Mouse (Mus musculus) layer of hippocampus, adult 2 months (tissue): ENCODE results near the gene Slc22a12. TPM values are rescaled to one million over a fixed set of nuclear protein-coding genes. Genes with fewer than 3 reads are reported as not detected.

Experiments used
- DNase-seq, 2 experiments: peaks; one replicate each; pipeline ENCODE4 v3.0.0; 2022; ENCODE audit warnings: low spot score in 2 of 2
- H3K27ac ChIP-seq: fragments of 200-600 bp; 2 replicates; pipeline ENCODE4 v1.8.1; 2022
- H3K4me3 ChIP-seq: fragments of 200-600 bp; 2 replicates; pipeline ENCODE4 v1.8.1; 2022; ENCODE audit warnings: mild to moderate bottlenecking
- CTCF ChIP-seq: fragments of 200-600 bp; conservative IDR thresholded peaks from 2 replicates; pipeline ENCODE4 v1.8.1; 2022; ENCODE audit warnings: antibody characterized with exemption, mild to moderate bottlenecking, moderate library complexity
- total RNA-seq, 2 experiments: library from RNA; stranded (reverse); gene quantifications; 2 replicates each; pipeline ENCODE4 v1.2.3; 2021

Slc22a12 gene
- total RNA-seq, 2 experiments from 2014 or later = 0.20 to 0.37 TPM

DNA sequence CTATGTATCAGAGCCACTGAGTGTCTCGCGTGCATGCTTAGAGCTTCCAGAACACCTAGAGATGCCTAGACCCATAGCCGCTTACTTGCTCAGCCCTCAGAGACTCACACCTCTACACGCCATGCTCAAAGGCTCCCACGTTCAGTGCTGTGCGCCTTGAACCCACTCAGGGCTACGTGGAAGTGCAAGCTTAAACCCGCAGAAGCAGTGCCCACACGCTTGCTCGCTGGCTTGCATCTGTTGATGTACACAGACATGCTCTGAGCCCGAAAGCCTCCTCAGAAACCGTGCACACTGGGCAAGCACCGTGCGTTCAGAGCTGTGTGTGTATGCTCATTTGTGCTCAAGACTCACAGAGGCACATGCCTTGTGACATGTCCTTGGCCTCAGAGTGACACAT is 20.5 kb downstream of the Slc22a12 start:
- no peak for TF ChIP-seq CTCF
- DNase-seq = no peak
- H3K4me3 ChIP-seq = no peak overlapping the region
- peak overlapping the region; percentile 57; the same call in 1 of the 2 replicates for H3K27ac ChIP-seq

DNA sequence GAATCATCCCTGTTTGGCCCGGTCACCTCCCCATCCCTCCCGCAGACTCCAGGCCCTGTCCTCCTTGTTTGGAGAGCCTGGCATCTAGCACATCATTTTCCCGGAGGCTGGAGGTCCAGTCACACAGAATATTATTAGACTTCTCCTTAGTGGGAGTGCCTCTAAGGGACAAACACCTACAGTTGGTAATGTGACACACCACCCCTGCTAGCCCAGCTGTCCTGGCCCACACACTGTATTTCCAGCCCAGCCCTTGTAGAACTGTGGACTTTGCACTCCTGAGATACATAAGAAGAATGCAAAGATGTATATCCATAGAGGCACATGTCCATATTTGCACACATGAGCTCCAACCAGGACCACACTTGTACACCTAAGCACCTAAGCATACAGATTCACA is 21.2 kb downstream of the Slc22a12 start:
- no peak for TF ChIP-seq CTCF
- no peak overlapping the region for H3K27ac ChIP-seq
- DNase-seq = no peak
- no peak overlapping the region for H3K4me3 ChIP-seq

DNA sequence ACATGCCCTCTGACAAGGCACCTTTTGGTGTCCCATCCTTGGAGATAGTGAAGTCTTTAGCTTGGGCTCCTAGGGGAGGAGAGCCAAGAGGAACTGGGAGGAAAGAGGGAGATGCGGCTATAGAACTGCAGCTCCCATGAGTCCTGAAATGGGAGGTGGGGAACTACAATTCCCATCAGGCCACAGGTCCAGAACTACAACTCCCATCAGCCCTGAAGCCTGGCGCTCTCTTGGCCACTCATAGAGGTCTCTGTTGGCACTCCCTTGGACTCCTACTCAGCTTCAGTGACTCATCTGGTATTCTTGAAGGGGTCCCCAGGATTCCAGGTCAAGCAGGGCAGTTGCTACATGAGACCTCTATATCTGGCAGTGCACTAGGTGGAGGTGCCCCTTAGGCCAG is 23.3 kb downstream of the Slc22a12 start:
- peak; percentile 49 to 61 for DNase-seq
- Histone ChIP-seq H3K4me3 (no peak overlapping the region), H3K27ac (peak overlapping the region; percentile 80)
- no peak for TF ChIP-seq CTCF

DNA sequence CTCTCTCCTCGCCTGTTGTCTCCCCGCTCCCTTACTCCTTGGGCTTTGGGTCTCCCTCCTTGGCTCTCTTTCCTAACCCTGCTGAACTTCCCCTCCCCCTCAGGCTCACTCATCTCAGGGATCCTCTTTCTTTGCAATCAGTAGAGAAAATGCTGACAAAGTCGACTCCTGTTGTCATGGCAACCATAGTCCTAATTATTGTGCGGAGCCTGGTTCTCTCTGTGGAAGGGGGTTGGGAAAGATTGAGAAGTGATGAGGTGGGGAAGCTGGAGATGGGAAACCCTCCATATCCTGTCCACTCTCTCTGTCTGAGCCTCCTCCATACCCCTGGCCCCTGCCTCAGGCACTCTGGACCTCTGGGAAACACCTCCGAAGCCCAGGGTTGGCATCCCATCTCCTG is 24.2 kb downstream of the Slc22a12 start:
- H3K27ac ChIP-seq = peak overlapping the region; percentile 80
- TF ChIP-seq CTCF = no peak

DNA sequence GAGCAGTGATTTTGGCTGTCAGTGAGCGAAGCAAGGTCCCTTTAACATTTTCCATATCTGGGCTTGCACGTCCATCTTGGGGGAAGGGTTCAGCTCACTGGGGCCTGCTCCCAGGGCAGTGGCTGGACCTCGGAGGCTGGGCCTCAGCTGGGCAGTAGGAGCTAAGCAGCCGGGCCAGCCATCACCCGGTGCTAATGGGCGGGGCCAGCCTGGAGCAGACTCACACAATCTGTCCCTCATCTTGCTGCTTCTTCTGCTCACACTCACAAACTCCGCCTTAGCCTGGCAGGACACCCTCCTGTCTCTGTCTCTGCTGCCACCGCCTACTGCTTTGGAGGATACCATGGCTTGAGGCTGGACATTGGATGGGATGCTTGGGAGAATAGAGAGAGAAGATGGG is 26.7 kb downstream of the Slc22a12 start:
- peak overlapping the region; percentile 11; the same call in 1 of the 2 replicates for H3K27ac ChIP-seq
- no peak overlapping the region for H3K4me3 ChIP-seq
- TF ChIP-seq CTCF = no peak
- DNase-seq = no peak

More for the DNA sequence above, 24.2 kb downstream of the Slc22a12 start:
- no peak overlapping the region; the same call in 1 of the 2 replicates for H3K4me3 ChIP-seq
- DNase-seq = peak; percentile 56 to 81

DNA sequence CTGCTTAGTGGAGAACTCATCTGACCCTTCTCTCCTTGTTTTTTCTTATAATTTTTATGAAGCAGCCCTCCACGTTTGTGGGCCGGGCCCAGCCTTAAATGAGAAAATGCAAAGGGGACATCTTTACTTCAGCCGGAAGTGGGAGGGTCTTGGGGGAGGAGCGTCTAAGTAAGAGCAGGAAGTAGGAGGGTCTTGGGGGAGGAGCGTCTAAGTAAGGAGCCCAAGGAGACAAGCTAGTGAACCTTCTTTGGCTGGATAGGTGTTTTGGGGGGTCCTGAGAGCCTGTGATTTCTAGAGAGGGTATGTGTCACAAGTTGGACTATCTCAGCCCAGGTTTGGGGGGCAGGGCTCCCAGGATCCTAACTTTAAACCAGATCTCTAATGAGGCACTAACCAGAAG is 27.4 kb downstream of the Slc22a12 start:
- Histone ChIP-seq H3K27ac (no peak overlapping the region), H3K4me3 (no peak overlapping the region)
- DNase-seq = no peak
- no peak for TF ChIP-seq CTCF

DNA sequence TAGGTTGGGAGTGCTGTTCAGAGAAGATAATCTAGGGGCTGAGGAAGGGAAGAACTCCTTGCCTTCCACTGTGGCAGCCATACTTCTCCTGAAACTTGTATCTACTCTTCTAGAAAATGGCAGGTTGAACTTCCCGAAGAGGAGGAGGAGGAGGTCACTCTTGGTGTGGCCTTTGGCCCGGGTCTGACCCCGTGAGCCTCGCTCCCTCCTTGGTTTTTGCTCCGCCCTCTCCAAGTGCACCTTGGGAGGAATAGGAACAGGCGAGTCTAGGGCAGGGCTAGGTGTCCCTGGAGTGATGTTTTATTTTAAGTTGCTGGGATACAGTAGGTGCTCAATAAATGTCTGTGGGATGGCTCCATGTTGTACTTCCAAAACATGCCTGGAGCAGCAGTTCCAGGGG is 27.9 kb downstream of the Slc22a12 start:
- H3K4me3 ChIP-seq = no peak overlapping the region
- no peak for DNase-seq
- TF ChIP-seq CTCF = no peak
- no peak overlapping the region for H3K27ac ChIP-seq

DNA sequence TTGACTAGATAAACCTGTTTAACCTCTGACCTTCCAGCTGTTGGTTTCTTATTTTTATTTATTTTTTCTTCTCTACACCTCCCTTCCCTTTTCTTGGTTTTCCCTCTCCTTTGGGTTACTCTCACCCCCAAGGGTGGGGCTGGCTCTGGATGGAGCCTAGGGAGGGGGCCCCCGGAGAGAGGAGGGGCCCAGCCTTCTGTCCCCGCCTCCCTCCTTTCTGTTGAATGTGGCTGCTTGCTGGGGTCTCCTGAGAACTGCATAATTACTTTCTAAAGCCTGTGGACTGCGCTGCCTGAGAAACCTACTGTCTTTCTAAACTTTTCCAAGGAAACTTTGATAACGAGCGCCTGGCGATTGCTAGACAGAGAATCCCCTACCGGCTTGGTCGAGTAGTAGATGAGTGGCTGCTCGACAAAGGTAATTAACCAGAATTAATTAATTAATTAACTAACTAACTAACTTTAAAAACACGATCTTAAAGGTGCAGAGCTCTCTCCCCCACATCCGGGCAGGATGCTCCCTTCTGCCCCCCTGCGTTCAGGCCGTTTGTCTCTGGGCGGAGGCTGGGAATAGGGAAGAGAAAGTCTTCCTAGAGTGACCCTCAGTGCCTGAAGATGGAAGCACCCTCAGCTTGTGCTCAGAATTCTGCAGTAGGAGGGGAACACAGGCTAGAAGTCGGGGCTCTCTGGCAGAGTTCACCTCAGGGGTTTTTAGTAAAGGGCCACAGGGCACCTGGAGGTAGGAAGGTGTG is 29.3 kb downstream of the Slc22a12 start:
- TF ChIP-seq CTCF = peak; percentile 53
- no peak for DNase-seq
- Histone ChIP-seq H3K4me3 (no peak overlapping the region), H3K27ac (peak overlapping the region; percentile 57; the same call in 1 of the 2 replicates)

DNA sequence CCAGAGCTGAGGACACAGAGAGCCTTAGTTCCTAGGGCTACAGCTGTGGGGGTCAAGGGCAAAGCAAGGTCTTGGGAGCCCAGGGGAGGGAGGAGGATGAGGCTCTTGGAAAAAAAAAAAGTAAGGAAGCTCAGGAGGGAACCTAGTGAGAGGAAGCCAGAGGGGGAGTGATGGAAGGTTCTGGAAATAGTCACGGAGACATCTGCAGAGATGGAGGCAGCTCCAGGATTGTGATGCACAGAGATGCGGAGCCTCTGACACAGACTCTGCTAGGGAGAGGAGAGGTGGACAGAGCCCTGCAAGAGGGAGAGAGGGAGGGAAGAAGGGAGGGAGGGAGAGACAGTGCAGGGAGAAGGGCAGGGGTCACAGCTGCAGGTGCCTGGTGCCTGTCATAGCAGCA is 32.3 kb downstream of the Slc22a12 start:
- no peak for TF ChIP-seq CTCF
- peak overlapping the region; percentile 44; the same call in 1 of the 2 replicates for H3K27ac ChIP-seq
- DNase-seq = no peak
- no peak overlapping the region for H3K4me3 ChIP-seq

DNA sequence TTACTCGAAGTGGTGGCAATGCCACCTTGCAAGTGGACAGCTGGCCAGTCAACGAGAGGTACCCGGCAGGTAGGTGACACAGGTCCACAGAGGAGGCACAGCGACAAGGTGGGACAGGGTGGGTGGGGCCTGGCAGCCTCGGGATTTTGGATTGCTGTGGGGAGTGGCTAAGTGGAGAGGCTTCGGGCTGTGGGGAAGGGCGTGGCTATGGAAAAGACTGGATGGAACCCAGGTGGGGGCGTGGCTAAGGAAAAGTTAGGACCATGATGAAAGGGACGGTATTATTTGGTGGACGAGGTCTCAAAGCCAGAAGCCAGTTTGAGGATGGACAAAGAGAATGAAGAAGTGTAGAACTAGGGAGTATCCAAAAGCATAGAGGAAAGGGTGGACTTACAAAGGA is 33.0 kb downstream of the Slc22a12 start:
- no peak for TF ChIP-seq CTCF
- Histone ChIP-seq H3K4me3 (no peak overlapping the region), H3K27ac (peak overlapping the region; percentile 44; the same call in 1 of the 2 replicates)
- no peak for DNase-seq

DNA sequence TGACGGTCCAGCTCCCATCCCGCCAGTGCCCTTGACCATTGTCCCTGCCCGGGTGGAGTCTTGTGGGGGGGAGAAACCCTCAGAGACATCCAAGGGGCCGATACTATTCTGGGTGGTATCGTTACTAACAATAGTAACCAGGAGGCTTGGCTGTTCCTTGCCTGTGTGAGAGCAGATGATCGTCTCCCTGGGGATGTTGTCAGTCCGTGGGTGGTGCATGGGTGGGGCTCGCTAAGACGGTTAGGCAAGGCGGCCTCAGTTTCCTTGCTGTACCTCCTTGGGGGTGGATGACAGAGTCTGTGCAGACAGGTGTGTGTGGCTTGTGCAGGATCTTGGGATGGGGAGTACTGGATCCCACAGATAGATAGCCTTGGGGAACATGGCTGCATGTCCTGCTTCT is 35.4 kb downstream of the Slc22a12 start:
- TF ChIP-seq CTCF = no peak
- peak overlapping the region; percentile 74 for H3K27ac ChIP-seq
- no peak for DNase-seq
- H3K4me3 ChIP-seq = no peak overlapping the region

DNA sequence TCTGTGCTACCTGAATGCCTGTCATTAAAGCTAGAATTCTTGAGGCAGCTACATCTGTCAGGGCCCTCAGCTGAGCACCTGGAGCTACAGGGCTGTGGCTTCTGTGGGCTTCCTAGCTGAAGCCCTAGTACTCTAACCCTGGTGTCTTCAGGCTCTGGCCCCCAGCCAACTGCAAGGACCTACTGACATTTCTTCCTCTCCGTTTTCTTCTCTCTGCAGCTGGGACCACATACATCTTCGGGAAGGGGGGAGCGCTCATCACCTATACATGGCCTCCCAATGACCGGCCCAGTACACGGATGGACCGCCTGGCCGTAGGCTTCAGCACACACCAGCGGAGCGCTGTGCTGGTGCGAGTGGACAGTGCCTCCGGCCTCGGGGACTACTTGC is 38.2 kb downstream of the Slc22a12 start:
- no peak overlapping the region for H3K4me3 ChIP-seq
- peak overlapping the region; percentile 95 for H3K27ac ChIP-seq
- no peak for TF ChIP-seq CTCF
- DNase-seq = no peak

DNA sequence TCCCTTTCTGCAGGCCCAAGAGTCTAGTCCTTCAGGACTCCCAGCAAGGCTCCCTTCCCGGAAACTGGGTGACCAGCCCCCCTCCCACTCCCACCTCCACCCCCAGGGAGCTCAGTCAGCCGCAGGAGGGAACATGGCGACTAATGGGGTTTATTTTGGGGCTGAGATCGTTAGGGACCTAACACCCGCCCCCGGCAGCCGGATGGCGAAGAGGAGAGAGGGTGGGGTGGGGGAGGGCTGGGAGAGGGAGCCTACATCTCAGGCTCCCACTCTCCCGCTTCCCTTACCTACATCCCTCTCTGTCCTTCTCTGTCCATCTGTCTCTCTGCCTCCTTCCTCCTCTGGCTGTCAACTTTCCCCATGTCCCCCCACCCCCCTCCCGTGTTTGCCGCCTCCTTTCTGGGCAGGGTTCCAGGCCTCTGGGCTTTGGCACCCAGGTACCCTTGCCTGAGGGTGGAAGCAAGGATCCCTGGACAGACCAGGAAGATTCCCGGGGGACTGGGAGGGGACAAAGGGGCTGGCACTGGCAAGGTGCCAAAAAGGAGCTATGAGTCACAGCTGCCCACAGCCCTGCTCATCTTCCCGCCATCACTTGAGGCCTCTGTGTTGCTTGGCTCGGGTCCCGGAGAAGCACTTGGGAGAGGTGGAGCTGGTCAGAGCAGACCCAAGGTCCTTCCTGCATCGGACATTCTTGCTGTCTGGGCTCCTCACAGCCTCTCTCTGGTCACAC is 38.7 kb downstream of the Slc22a12 start:
- H3K27ac ChIP-seq = peak overlapping the region; percentile 95
- TF ChIP-seq CTCF = no peak
- H3K4me3 ChIP-seq = peak overlapping the region; percentile 89
- peak in 1 of 2 experiments; percentile 59 for DNase-seq
